Mouse (Mus musculus): ENCODE data around the gene Tmem107. TPM values are rescaled to one million over a fixed set of nuclear protein-coding genes. Genes with fewer than 3 reads are reported as not detected.

The Tmem107 gene
- polyA plus RNA-seq, 1 experiment from 2014 or later: 61.0 TPM

DNA sequence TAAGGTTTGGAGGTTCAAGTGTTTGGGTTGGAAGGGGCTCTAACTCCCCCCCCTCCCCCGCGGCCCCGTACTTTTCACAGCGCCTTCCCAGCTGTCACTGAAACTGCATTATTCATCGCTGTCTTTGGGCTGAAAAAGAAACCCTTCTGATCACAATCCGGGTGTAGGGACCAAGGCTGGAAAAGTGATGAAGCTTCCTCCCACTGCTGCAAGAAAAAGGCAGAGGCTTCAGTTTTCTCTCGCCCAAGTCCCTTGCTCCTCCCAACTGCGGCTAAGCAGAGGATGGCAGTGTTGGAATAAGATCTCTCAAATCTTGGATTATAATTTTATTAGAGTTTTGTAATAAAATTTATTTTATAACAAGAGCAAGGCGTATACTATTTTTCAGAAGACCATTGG, 2.1 kb downstream of the Tmem107 start:
- peak overlapping the region; percentile 69 for H3K9ac ChIP-seq (replicated peaks; ENCODE audit: low read length)
- H3K4me3 ChIP-seq (ENCODE audit: low read length): peak overlapping the region; percentile 41
- 10% methylated on average over 9 of the region's 9 CpGs for WGBS
- ATAC-seq (ENCODE audit: low FRiP score, low TSS enrichment): no peak
- H3K9me3 ChIP-seq (ENCODE audit: low read length): no peaks in the 10 kb centered on the region
- no peaks in the 10 kb centered on the region for H3K27me3 ChIP-seq (ENCODE audit: insufficient read depth, low read length)
- peak overlapping the region; percentile 94 for H3K27ac ChIP-seq (ENCODE audit: low read length)
- peak overlapping the region; percentile 55 for H3K4me2 ChIP-seq (replicated peaks; ENCODE audit: low read depth, low read length)
- peaks cover 16% of the 10 kb centered on the region for H3K4me1 ChIP-seq (ENCODE audit: insufficient read depth, low read length)
- no peaks in the 10 kb centered on the region for H3K36me3 ChIP-seq (ENCODE audit: insufficient read depth, low read length)

DNA sequence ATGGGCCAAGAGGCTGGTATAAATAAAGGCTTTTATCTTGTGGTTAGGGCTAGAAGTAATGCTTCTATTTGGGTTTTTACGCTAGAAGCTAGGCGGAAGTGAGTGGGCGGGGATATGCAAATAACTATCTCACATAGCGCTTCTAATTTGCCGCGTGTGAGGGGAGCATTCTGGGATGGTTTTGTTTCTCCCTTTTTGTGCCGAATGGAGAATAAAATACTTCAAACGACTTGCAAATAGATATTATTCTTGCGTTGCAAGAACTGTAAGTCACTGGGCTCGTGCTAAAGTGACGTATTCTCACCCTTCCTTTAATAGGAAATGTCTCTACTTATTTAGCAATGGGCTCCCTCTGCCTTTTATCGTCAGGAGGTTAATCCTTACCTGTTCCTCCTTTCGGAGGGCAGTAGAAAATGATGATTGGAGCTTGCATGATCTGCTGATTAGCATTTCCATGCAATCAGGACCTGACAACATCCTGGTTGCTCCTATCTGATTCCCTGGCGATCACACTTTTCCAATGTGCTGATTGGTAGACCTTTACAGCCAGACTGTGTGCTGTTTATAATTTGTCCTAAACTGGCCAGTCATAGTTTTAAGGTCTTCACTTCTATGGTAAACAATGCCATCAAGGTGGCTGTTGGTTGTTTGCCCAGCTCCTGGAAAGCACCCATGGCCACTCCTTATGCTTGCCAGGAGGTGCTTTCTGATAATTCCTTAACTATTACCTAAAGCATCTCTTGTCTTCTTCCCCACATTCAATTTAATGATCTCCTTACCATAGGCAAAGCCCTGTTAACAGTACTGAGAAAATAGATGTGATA, 2.7 kb downstream of the Tmem107 start:
- peaks cover 18% of the 10 kb centered on the region for H3K4me1 ChIP-seq (ENCODE audit: insufficient read depth, low read length)
- WGBS: 0% methylated on average over 14 of the region's 14 CpGs
- H3K9me3 ChIP-seq (ENCODE audit: low read length): no peaks in the 10 kb centered on the region
- H3K4me2 ChIP-seq (replicated peaks; ENCODE audit: low read depth, low read length): peak overlapping the region; percentile 55
- peak overlapping the region; percentile 41 for H3K4me3 ChIP-seq (ENCODE audit: low read length)
- H3K9ac ChIP-seq (replicated peaks; ENCODE audit: low read length): peak overlapping the region; percentile 69
- ATAC-seq (ENCODE audit: low FRiP score, low TSS enrichment): peak; percentile 62; the same call in 1 of the 2 replicates
- H3K27ac ChIP-seq (ENCODE audit: low read length): peak overlapping the region; percentile 94
- no peaks in the 10 kb centered on the region for H3K36me3 ChIP-seq (ENCODE audit: insufficient read depth, low read length)
- no peaks in the 10 kb centered on the region for H3K27me3 ChIP-seq (ENCODE audit: insufficient read depth, low read length)

DNA sequence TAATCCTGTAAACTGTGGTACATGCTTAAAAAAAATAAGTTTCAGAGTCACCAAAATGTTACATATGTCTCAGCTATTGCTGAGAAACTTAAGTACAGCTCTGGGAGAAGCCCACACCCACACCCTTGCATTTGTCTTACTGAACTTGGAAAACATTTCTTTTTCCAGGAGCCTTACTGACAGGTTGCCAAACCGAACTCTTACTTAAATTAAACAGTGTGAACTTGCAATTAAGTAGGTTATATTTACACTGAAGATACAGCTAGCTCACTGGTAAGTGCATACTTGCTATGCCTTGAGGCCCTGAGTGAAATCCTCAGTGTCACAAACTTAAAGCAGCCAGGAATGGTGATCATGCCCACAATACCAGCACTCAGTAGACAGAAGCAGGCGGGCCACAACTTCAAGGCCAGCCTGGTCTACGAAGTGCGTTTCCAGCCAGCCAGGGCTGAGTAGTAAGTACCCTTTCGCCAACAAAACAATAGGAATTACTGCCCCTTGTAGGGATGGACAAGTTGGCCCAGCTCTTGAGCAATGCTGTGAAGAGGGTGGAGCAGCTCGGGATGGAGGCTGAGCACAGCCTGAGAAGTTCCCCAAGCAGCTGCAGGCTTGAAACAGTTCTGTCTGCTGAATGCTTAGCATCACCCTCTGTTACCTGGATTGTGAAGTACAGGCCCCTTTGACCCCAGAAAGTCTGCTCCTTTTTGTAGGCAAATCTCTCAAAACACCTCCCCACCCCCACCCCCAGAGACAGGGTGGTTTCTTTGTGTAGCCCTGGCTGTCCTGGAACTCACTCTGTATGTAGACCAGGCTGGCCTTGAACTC, 3.6 kb downstream of the Tmem107 start:
- no peak overlapping the region for H3K4me3 ChIP-seq (ENCODE audit: low read length)
- peak overlapping the region; percentile 94 for H3K27ac ChIP-seq (ENCODE audit: low read length)
- 37% methylated on average over 6 of the region's 6 CpGs for WGBS
- no peaks in the 10 kb centered on the region for H3K9me3 ChIP-seq (ENCODE audit: low read length)
- H3K4me2 ChIP-seq (replicated peaks; ENCODE audit: low read depth, low read length): no peak overlapping the region
- H3K36me3 ChIP-seq (ENCODE audit: insufficient read depth, low read length): no peaks in the 10 kb centered on the region
- peaks cover 24% of the 10 kb centered on the region for H3K4me1 ChIP-seq (ENCODE audit: insufficient read depth, low read length)
- no peaks in the 10 kb centered on the region for H3K27me3 ChIP-seq (ENCODE audit: insufficient read depth, low read length)
- H3K9ac ChIP-seq (replicated peaks; ENCODE audit: low read length): 0 out of 2 replicates have a peak overlapping the region, but pooled peaks have one; percentile 2
- ATAC-seq (ENCODE audit: low FRiP score, low TSS enrichment): no peak

DNA sequence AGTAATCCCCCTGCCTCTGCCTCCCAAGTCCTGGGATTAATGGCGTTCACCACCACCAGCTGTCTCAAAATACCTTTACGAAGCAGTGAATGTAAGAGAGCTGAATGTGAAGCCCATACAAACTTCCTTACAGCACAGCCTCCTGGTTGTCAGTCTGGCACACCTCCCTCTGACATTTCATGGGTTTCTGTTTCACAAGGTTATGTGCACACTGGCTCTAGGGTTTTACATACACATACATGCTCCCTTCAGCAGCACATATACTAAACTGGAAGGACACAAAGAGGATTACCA, 4.1 kb downstream of the Tmem107 start:
- 43% methylated on average over 2 of the region's 2 CpGs for WGBS
- Histone ChIP-seq H3K27ac (ENCODE audit: low read length) (peak overlapping the region; percentile 94; the same call in 1 of the 2 replicates), H3K9me3 (ENCODE audit: low read length) (no peaks in the 10 kb centered on the region), H3K4me2 (replicated peaks; ENCODE audit: low read depth, low read length) (no peak overlapping the region), H3K4me1 (ENCODE audit: insufficient read depth, low read length) (peaks cover 23% of the 10 kb centered on the region), H3K4me3 (ENCODE audit: low read length) (no peak overlapping the region), H3K9ac (replicated peaks; ENCODE audit: low read length) (no peak overlapping the region), H3K27me3 (ENCODE audit: insufficient read depth, low read length) (no peaks in the 10 kb centered on the region), H3K36me3 (ENCODE audit: insufficient read depth, low read length) (no peaks in the 10 kb centered on the region)
- ATAC-seq (ENCODE audit: low FRiP score, low TSS enrichment): no peak

DNA sequence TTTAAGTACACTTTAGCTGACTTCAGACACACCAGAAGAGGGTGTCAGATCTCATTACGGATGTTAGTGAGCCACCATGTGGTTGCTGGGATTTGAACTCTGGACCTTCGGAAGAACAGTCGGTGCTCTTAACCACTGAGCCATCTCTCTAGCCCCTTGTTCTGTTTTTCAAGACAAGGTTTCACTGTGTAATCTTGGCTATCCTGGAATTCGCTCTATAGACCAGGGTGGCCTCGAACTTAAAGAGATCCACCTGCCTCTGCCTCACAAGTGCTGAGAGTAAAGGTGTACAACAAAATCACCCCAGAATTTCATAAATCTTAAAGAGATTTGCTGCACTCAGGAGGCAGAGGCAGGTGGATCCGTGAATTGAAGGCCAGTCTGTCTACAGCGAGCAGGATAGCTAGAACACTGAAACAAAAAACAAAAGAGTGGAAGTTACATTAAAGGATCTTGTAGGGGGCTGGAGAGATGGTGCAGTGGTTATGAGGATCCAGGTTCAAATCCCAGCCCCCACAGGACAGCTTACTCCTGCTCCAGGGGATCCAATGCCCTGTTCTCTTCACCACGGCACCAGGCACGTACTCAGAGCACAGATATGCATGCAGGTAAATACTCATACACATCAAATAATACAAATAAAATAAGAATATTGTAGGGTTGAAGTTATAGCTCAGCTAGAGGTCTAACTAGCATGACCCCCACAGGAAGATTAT, 5.3 kb downstream of the Tmem107 start:
- Histone ChIP-seq H3K27ac (ENCODE audit: low read length) (no peak overlapping the region), H3K4me2 (replicated peaks; ENCODE audit: low read depth, low read length) (no peak overlapping the region), H3K27me3 (ENCODE audit: insufficient read depth, low read length) (no peaks in the 10 kb centered on the region), H3K9ac (replicated peaks; ENCODE audit: low read length) (no peak overlapping the region), H3K4me1 (ENCODE audit: insufficient read depth, low read length) (peaks cover 20% of the 10 kb centered on the region), H3K36me3 (ENCODE audit: insufficient read depth, low read length) (no peaks in the 10 kb centered on the region), H3K9me3 (ENCODE audit: low read length) (no peaks in the 10 kb centered on the region), H3K4me3 (ENCODE audit: low read length) (no peak overlapping the region)
- no peak for ATAC-seq (ENCODE audit: low FRiP score, low TSS enrichment)
- WGBS: 61% methylated on average over 8 of the region's 9 CpGs

DNA sequence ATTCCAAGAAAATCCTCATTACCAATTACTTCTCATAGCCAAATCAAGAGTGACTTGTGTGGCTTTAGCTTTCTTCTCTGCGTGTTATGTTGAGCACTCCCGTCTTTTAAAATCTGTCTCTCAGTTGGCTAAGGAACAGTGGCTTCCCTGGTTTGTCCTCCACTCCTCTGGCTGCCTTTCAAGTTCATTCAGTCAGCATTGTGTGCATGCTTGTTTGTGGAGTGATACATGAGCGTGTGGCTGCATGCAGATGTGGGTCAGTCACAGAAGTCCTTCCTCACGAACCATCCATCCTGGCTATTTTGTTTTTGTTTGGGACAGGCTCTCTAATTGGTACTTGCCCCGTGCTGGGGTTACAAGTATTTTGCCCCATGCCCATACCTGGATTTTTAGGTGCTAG, 6.0 kb downstream of the Tmem107 start:
- Histone ChIP-seq H3K9me3 (ENCODE audit: low read length) (no peaks in the 10 kb centered on the region), H3K9ac (replicated peaks; ENCODE audit: low read length) (no peak overlapping the region), H3K4me1 (ENCODE audit: insufficient read depth, low read length) (peaks cover 14% of the 10 kb centered on the region), H3K27me3 (ENCODE audit: insufficient read depth, low read length) (no peaks in the 10 kb centered on the region), H3K4me2 (replicated peaks; ENCODE audit: low read depth, low read length) (no peak overlapping the region), H3K36me3 (ENCODE audit: insufficient read depth, low read length) (no peaks in the 10 kb centered on the region), H3K4me3 (ENCODE audit: low read length) (no peak overlapping the region), H3K27ac (ENCODE audit: low read length) (no peak overlapping the region)
- no peak for ATAC-seq (ENCODE audit: low FRiP score, low TSS enrichment)
- 64% methylated on average over 5 of the region's 5 CpGs for whole genome bisulfite sequencing

DNA sequence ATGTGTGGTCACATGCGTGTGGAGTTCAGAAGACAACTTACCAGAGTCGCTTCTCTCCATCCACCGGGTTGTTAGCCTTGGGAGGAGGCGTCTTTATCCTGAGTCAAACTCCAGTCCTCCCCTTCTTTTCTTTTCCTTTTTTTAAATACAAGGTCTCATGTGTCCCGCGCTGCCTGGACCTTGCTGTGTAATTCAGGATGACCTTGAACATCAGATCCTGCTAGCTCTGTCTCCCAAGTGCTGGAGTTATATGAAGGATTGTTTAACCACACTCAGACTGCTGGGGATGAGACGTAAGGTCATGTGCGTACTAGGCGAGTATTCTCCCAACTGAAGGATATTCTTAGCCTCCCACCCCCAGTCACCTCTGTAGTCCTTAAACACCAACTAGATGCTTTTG, 6.7 kb downstream of the Tmem107 start:
- no peak overlapping the region for H3K9ac ChIP-seq (replicated peaks; ENCODE audit: low read length)
- no peaks in the 10 kb centered on the region for H3K27me3 ChIP-seq (ENCODE audit: insufficient read depth, low read length)
- no peak for ATAC-seq (ENCODE audit: low FRiP score, low TSS enrichment)
- peaks cover 12% of the 10 kb centered on the region for H3K4me1 ChIP-seq (ENCODE audit: insufficient read depth, low read length)
- H3K4me2 ChIP-seq (replicated peaks; ENCODE audit: low read depth, low read length): no peak overlapping the region
- H3K4me3 ChIP-seq (ENCODE audit: low read length): no peak overlapping the region
- H3K9me3 ChIP-seq (ENCODE audit: low read length): no peaks in the 10 kb centered on the region
- 78% methylated on average over 9 of the region's 9 CpGs for WGBS
- H3K36me3 ChIP-seq (ENCODE audit: insufficient read depth, low read length): no peaks in the 10 kb centered on the region
- no peak overlapping the region for H3K27ac ChIP-seq (ENCODE audit: low read length)

DNA sequence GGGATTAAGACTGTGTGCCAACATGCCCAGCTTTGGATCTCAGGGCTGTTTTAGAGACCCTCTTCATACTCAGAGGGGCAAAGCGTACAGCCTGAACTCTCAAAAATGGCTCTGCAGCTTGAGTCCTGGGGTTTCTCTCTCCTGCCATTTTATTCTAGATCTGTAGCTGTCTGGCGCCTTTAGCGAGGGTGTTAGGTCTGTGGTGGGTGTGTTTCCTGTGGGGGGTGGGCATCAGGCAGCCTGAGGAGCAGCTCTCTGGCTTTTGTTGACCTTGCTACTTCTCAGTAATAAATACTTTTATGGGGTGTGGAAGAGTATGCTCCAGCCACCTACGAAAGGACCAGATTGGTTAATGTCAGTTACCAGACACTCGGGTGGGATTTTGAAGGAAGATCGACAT, 7.4 kb downstream of the Tmem107 start:
- H3K27ac ChIP-seq (ENCODE audit: low read length): no peak overlapping the region
- H3K9ac ChIP-seq (replicated peaks; ENCODE audit: low read length): no peak overlapping the region
- no peak overlapping the region for H3K4me2 ChIP-seq (replicated peaks; ENCODE audit: low read depth, low read length)
- no peak for ATAC-seq (ENCODE audit: low FRiP score, low TSS enrichment)
- H3K27me3 ChIP-seq (ENCODE audit: insufficient read depth, low read length): no peaks in the 10 kb centered on the region
- no peaks in the 10 kb centered on the region for H3K36me3 ChIP-seq (ENCODE audit: insufficient read depth, low read length)
- WGBS: 54% methylated on average over 6 of the region's 6 CpGs
- H3K4me1 ChIP-seq (ENCODE audit: insufficient read depth, low read length): peaks cover 8% of the 10 kb centered on the region
- H3K9me3 ChIP-seq (ENCODE audit: low read length): no peaks in the 10 kb centered on the region
- H3K4me3 ChIP-seq (ENCODE audit: low read length): no peak overlapping the region

DNA sequence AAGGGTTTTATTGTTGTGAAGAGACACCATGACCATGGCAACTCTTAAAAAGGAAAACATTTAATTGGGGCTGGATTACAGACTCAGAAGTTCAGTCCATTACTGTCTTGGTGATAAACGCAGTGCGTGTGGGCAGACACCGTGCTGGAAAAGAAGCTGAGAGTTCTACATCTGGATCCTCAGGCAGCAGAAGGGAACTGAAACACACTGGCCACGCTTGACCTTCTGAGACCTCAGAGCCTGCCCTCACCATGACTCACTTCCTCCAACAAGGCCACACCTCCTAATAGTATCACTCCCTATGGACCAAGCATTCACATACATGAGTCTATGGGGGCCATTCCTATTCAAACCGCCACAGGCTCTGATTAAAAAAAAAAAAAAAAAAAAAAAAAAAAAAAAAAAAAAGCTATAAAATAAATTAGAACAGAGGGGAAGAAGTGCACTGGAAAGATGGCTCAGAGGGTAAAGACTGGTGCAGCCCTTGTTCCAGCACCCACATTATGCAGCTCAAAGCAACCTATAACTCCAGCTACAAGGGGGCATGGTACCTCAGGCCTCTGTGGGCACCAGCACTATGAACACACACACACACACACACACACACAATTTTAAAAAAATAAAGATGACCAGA, 8.3 kb downstream of the Tmem107 start:
- ATAC-seq (ENCODE audit: low FRiP score, low TSS enrichment): no peak
- 43% methylated on average over 5 of the region's 5 CpGs for WGBS
- H3K9ac ChIP-seq (replicated peaks; ENCODE audit: low read length): no peak overlapping the region
- no peaks in the 10 kb centered on the region for H3K36me3 ChIP-seq (ENCODE audit: insufficient read depth, low read length)
- H3K27me3 ChIP-seq (ENCODE audit: insufficient read depth, low read length): no peaks in the 10 kb centered on the region
- no peaks in the 10 kb centered on the region for H3K9me3 ChIP-seq (ENCODE audit: low read length)
- H3K4me1 ChIP-seq (ENCODE audit: insufficient read depth, low read length): peaks cover 8% of the 10 kb centered on the region
- H3K27ac ChIP-seq (ENCODE audit: low read length): no peak overlapping the region
- H3K4me3 ChIP-seq (ENCODE audit: low read length): no peak overlapping the region
- H3K4me2 ChIP-seq (replicated peaks; ENCODE audit: low read depth, low read length): no peak overlapping the region
